Mouse (Mus musculus) liver, embryonic 12.5 days (tissue): ENCODE results near the gene Ano2. TPM values are rescaled to one million over a fixed set of nuclear protein-coding genes. Genes with fewer than 3 reads are reported as not detected.

Experiments
- polyA plus RNA-seq: library from polyadenylated mRNA; unstranded; fragments of >200 nt; fragmentation: Nextera tagmentation; extraction: Ambion mirVana; gene quantifications from 2 replicates; pipeline ENCODE4 v1.2.1, GENCODE M21; 2016

The Ano2 gene
- polyA plus RNA-seq, 1 experiment from 2014 or later, result 0.15 TPM

Other genes starting within 250 kb of the Ano2 start
- 88.3 and 93.3 TPM in 2 replicates for gene Cd9, start 195.6 kb upstream of the Ano2 start, polyA plus RNA-seq
- gene Vwf, start 143.6 kb upstream of the Ano2 start, polyA plus RNA-seq, result 19.2 and 21.5 TPM in 2 replicates